Mouse (Mus musculus) midbrain, postnatal 0 days (tissue): ENCODE measurements around the gene Gh. TPM values are rescaled to one million over a fixed set of nuclear protein-coding genes. Genes with fewer than 3 reads are reported as not detected.

ENCODE experiments used
- ATAC-seq: fragments of 200-750 bp; cut with Nextera tagmentation; 2 replicates; pipeline ENCODE4 v1.8.0; 2017; ENCODE audit warnings: moderate number of reproducible peaks, mild to moderate bottlenecking, moderate TSS enrichment, moderate library complexity; ENCODE audit not compliant: low FRiP score
- DNase-seq: peaks from one replicate; pipeline ENCODE4 v3.0.0-alpha.2; 2015; ENCODE audit warnings: low spot score
- H3K27ac ChIP-seq: fragments of 300-500 bp; sonication (generic); 2 replicates; pipeline ENCODE4 v1.5.1; 2014; ENCODE audit warnings: low read depth, mild to moderate bottlenecking, low read length, mixed read lengths
- H3K27me3 ChIP-seq: fragments of 300-500 bp; sonication (generic); 2 replicates; pipeline ENCODE4 v1.6.1; 2014; ENCODE audit warnings: low read length, control low read depth, mixed read lengths; ENCODE audit not compliant: insufficient read depth
- H3K36me3 ChIP-seq: fragments of 300-500 bp; sonication (generic); 2 replicates; pipeline ENCODE4 v1.6.1; 2014; ENCODE audit warnings: low read length, control low read depth, mixed read lengths; ENCODE audit not compliant: insufficient read depth
- H3K4me1 ChIP-seq: fragments of 300-500 bp; sonication (generic); 2 replicates; pipeline ENCODE4 v1.6.1; 2014; ENCODE audit warnings: mild to moderate bottlenecking, control low read depth, antibody characterized with exemption, low read length, mixed read lengths; ENCODE audit not compliant: insufficient read depth
- H3K4me2 ChIP-seq: fragments of 300-500 bp; sonication (generic); 2 replicates; pipeline ENCODE4 v1.6.1; 2014; ENCODE audit warnings: low read depth, mild to moderate bottlenecking, low read length, mixed read lengths; ENCODE audit not compliant: poor library complexity, severe bottlenecking
- H3K4me3 ChIP-seq: fragments of 300-500 bp; sonication (generic); 2 replicates; pipeline ENCODE4 v1.5.1; 2014; ENCODE audit warnings: low read depth, mild to moderate bottlenecking, low read length, moderate library complexity
- H3K9ac ChIP-seq: fragments of 300-500 bp; sonication (generic); replicated peaks from 2 replicates; pipeline ENCODE4 v1.6.1; 2014; ENCODE audit warnings: mild to moderate bottlenecking, low read length, moderate library complexity, mixed read lengths; ENCODE audit not compliant: poor library complexity, severe bottlenecking
- H3K9me3 ChIP-seq: fragments of 300-500 bp; sonication (generic); 2 replicates; pipeline ENCODE4 v1.6.1; 2016; ENCODE audit warnings: low read length, control low read depth
- CTCF ChIP-seq: IDR thresholded peaks from 2 replicates; pipeline ENCODE4 v1.5.1; 2016; ENCODE audit warnings: antibody characterized with exemption, mild to moderate bottlenecking
- WGBS: fragments of 180-500 bp; shearing (Covaris S2); extraction: QIAGEN DNeasy Blood & Tissue Kit; methylation state at CpG from one replicate; pipeline ENCODE4 v1.1.7; 2014; 5-methylcytosine and 5-hydroxymethylcytosine counted together
- polyA plus RNA-seq: library from polyadenylated mRNA; unstranded; fragments of >200 nt; fragmentation: Nextera tagmentation; extraction: Ambion mirVana; gene quantifications from 2 replicates; pipeline ENCODE4 v1.2.1, GENCODE M21; 2015
- total RNA-seq: library from RNA; depleted of rRNA; stranded (reverse); fragments of >200 nt; gene quantifications from 2 replicates; pipeline ENCODE4 v1.2.3, GENCODE M21; 2014; rRNA removed

Gh gene
- total and polyA plus RNA-seq, 2 experiments from 2014 or later = 1.3 TPM; not detected in 1

- peaks cover 32% of the 10 kb centered on the region for H3K36me3 ChIP-seq
- H3K9ac ChIP-seq = peak overlapping the region; percentile 86
- no peak overlapping the region; the same call in 1 of the 2 replicates for H3K27ac ChIP-seq
- TF ChIP-seq CTCF = no peak
- no peaks in the 10 kb centered on the region for H3K27me3 ChIP-seq
- peak overlapping the region; percentile 91 for H3K4me2 ChIP-seq
- no peak for ATAC-seq
- DNase-seq = no peak
- no peaks in the 10 kb centered on the region for H3K9me3 ChIP-seq
- 76% methylated on average over 5 of the region's 5 CpGs for WGBS
- peak overlapping the region; percentile 72 for H3K4me3 ChIP-seq
- H3K4me1 ChIP-seq = 0 out of 2 replicates have a peak, but pooled peaks cover 9% of the 10 kb centered on the region
Measured at GRCm38 (mm10) chr11:106256775-106257174, 44.9 kb downstream of the Gh start.

- Histone ChIP-seq H3K27ac (peak within 1 kb of the TSS; percentile 82), H3K9me3 (no peaks in the 10 kb centered on the region), H3K4me3 (peak within 1 kb of the TSS; percentile 72), H3K36me3 (peaks cover 30% of the 10 kb centered on the region), H3K9ac (peak within 1 kb of the TSS; percentile 86), H3K4me1 (0 out of 2 replicates have a peak, but pooled peaks cover 9% of the 10 kb centered on the region), H3K27me3 (no peaks in the 10 kb centered on the region), H3K4me2 (peak within 1 kb of the TSS; percentile 91)
- DNase-seq (peak; percentile 97), ATAC-seq (peak; percentile 93)
- under 1% methylated on average over 42 of the region's 42 CpGs for WGBS
- TF ChIP-seq CTCF = peak; percentile 52
Measured at GRCm38 (mm10) chr11:106255685-106256451, 45.8 kb downstream of the Gh start, which contains the start of the genes Ftsj3 and Psmc5. Gene Ftsj3, minus strand, starts transcription at chr11:106256079. Gene Psmc5, plus strand, starts transcription at chr11:106256154.

GRCm38 (mm10) chr11:106255174-106255573 lies 46.5 kb downstream of the Gh start:
- WGBS = 5% methylated on average over 22 of the region's 22 CpGs
- no peak for TF ChIP-seq CTCF
- Histone ChIP-seq H3K4me2 (peak overlapping the region; percentile 91), H3K27ac (no peak overlapping the region), H3K36me3 (peaks cover 36% of the 10 kb centered on the region), H3K9me3 (no peaks in the 10 kb centered on the region), H3K4me3 (peak overlapping the region; percentile 72), H3K4me1 (0 out of 2 replicates have a peak, but pooled peaks cover 9% of the 10 kb centered on the region), H3K27me3 (no peaks in the 10 kb centered on the region), H3K9ac (peak overlapping the region; percentile 86)
- DNase-seq (no peak), ATAC-seq (no peak)

GRCm38 (mm10) chr11:106254767-106255166 lies 46.9 kb downstream of the Gh start:
- 23% methylated on average over 2 of the region's 2 CpGs for WGBS
- peaks cover 40% of the 10 kb centered on the region for H3K36me3 ChIP-seq
- peak overlapping the region; percentile 72 for H3K4me3 ChIP-seq
- H3K9me3 ChIP-seq = no peaks in the 10 kb centered on the region
- H3K4me2 ChIP-seq = peak overlapping the region; percentile 91
- H3K27me3 ChIP-seq = no peaks in the 10 kb centered on the region
- ATAC-seq = no peak
- TF ChIP-seq CTCF = no peak
- peak overlapping the region; percentile 86 for H3K9ac ChIP-seq
- H3K4me1 ChIP-seq = 0 out of 2 replicates have a peak, but pooled peaks cover 9% of the 10 kb centered on the region
- DNase-seq = no peak
- H3K27ac ChIP-seq = no peak overlapping the region

Other genes starting within 250 kb of the Gh start
- gene Taco1, start 235.8 kb downstream of the Gh start, total RNA-seq = 17.3 and 18.6 TPM in 2 replicates
- gene Taco1, start 235.8 kb downstream of the Gh start, polyA plus RNA-seq = 5.1 and 5.8 TPM in 2 replicates
- gene Map3k3, start 217.3 kb downstream of the Gh start, total RNA-seq = 26.0 and 26.4 TPM in 2 replicates
- 7.8 and 9.2 TPM in 2 replicates for gene Map3k3, start 217.3 kb downstream of the Gh start, polyA plus RNA-seq
- gene Gm10840, start 141.0 kb downstream of the Gh start, total RNA-seq = not detected in 2 replicates
- gene Gm10840, start 141.0 kb downstream of the Gh start, polyA plus RNA-seq = not detected in 2 replicates
- gene Limd2, start 141.0 kb downstream of the Gh start, total RNA-seq = 69.7 and 81.8 TPM in 2 replicates
- gene Limd2, start 141.0 kb downstream of the Gh start, polyA plus RNA-seq = 122 and 141 TPM in 2 replicates
- gene Strada, start 99.7 kb downstream of the Gh start, total RNA-seq = 26.9 and 31.2 TPM in 2 replicates
- gene Strada, start 99.7 kb downstream of the Gh start, polyA plus RNA-seq = 21.2 and 22.7 TPM in 2 replicates
- gene Ccdc47, start 85.5 kb downstream of the Gh start, total RNA-seq = 31.7 and 37.0 TPM in 2 replicates
- 88.8 and 94.9 TPM in 2 replicates for gene Ccdc47, start 85.5 kb downstream of the Gh start, polyA plus RNA-seq
- gene Ddx42, start 84.9 kb downstream of the Gh start, total RNA-seq = 39.7 and 61.7 TPM in 2 replicates
- gene Ddx42, start 84.9 kb downstream of the Gh start, polyA plus RNA-seq = 61.4 and 64.8 TPM in 2 replicates
- gene Ftsj3, start 45.8 kb downstream of the Gh start, total RNA-seq = 34.5 and 46.9 TPM in 2 replicates
- 27.5 and 27.9 TPM in 2 replicates for gene Ftsj3, start 45.8 kb downstream of the Gh start, polyA plus RNA-seq
- 76.1 and 88.4 TPM in 2 replicates for gene Psmc5, start 45.7 kb downstream of the Gh start, total RNA-seq
- gene Psmc5, start 45.7 kb downstream of the Gh start, polyA plus RNA-seq = 280 and 290 TPM in 2 replicates
- gene Smarcd2, start 28.9 kb downstream of the Gh start, total RNA-seq = 11.7 and 27.5 TPM in 2 replicates
- gene Smarcd2, start 28.9 kb downstream of the Gh start, polyA plus RNA-seq = 6.8 and 7.6 TPM in 2 replicates
- 0.22 and 0.24 TPM in 2 replicates for gene Tcam1, start 25.2 kb downstream of the Gh start, total RNA-seq
- gene Tcam1, start 25.2 kb downstream of the Gh start, polyA plus RNA-seq = 0.10 and 0.20 TPM in 2 replicates
- 0.38 and 1.9 TPM in 2 replicates for gene Cd79b, start 12.9 kb upstream of the Gh start, total RNA-seq
- 1.1 and 1.2 TPM in 2 replicates for gene Cd79b, start 12.9 kb upstream of the Gh start, polyA plus RNA-seq
- 0.05 TPM in 1 of 2 replicates, not detected in the other for gene Scn4a, start 51.4 kb upstream of the Gh start, total RNA-seq
- gene Scn4a, start 51.4 kb upstream of the Gh start, polyA plus RNA-seq = 0.02 TPM in 1 of 2 replicates, not detected in the other
- gene Prr29, start 63.6 kb upstream of the Gh start, total RNA-seq = 0.33 and 1.6 TPM in 2 replicates
- 0.38 TPM in 1 of 2 replicates, not detected in the other for gene Prr29, start 63.6 kb upstream of the Gh start, polyA plus RNA-seq
- 11.9 and 15.5 TPM in 2 replicates for gene Icam2, start 86.2 kb upstream of the Gh start, total RNA-seq
- gene Icam2, start 86.2 kb upstream of the Gh start, polyA plus RNA-seq = 7.4 and 8.7 TPM in 2 replicates
- gene Ern1, start 186.0 kb upstream of the Gh start, total RNA-seq = 10.1 and 10.3 TPM in 2 replicates
- gene Ern1, start 186.0 kb upstream of the Gh start, polyA plus RNA-seq = 2.2 and 3.7 TPM in 2 replicates